Mouse (Mus musculus) left cerebral cortex, postnatal 14 days (tissue): ENCODE measurements at regions not wholly inside any gene's neighbourhood (a gene's known extent, or its start where the extent isn't known, plus 50 kb on each side); places are given as distances from the start of the nearest gene placed in this dataset.
A peak's percentile ranks its signal among the peaks of the same experiment; 100 is the strongest.

Experiments
- DNase-seq, 2 experiments: peaks; one replicate each; pipeline ENCODE4 v3.0.0; 2021 to 2022; ENCODE audit warnings: low spot score in 2 of 2, mixed read lengths in 1 of 2
- intact Hi-C: fragments of 180-260 bp; cut with DNase I; formaldehyde crosslinking; loops from one replicate; pipeline ENCODE4 v1.15.1; 2025

DNA sequence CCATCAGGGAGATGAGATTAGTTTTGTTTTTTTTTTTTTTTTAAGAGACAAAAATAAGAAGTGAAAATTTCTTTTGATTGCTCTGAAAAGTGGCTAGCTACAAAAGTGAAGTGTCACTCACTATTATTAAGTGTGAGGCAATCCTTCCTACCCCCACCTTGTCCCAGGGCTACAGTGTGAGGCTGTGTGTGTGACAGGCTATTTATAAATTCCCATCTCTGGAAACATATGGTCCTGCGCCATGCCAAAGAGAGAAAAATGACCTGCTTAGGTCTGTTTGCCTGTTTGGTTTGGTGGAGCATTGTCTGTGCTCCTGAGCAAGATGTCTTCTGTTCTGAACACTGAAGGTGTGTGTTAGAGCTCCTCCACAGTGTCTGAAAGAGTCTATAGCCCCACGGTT is 199.4 kb upstream of the Lpp start:
- no peak for DNase-seq
- intact Hi-C loops: no loop called here

DNA sequence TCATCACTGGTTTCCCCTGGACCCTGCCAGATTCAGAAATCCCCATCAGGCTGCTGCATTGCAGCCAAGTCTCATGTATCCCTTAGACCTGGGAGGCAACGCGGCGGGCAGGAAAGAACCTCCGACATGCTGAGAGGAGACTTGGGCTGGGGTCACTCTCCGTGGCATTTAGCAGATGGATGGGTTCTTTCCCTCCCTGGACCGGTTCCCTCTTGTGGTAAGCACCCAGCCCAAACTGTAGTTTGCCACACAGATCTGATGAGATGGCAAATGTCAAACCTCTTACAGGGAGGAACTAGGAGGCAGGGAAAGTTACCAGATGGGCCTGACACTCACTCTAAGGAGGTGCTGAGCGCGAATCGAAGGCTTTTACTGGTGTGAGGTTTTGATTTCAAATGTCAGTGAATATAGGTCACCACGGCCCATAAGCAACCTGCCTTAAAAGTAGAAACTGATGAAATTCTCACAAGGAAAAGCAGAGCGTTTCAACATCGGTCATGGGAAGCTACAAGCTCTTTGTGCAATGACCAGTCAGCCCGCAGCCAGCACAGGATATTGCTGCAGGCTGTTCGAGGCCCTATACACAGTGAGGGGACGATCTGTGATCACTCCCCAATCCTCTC is 199.9 kb upstream of the Lpp start:
- intact Hi-C loops: no loop called here
- no peak for DNase-seq

DNA sequence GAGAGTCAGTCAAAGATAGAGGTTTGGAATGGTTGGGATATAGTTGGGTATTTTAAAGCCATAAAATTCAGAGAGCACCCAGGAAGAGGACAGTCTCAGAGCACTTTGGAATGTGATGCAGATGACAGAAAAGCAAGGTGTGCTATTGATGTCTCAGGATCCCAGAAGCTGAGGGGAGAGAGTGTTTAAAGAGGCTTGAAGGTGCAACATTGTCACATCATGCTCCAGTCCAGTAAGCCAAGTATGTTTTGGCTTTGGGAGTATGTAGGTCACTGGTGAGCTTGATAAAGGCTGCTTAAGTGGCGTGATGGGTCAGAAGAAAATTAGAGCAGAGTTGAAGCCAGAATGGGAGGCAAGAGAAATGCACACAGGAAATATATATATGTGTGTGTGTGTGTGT is 201.3 kb upstream of the Lpp start:
- DNase-seq: no peak
- intact Hi-C loops: no loop called here

DNA sequence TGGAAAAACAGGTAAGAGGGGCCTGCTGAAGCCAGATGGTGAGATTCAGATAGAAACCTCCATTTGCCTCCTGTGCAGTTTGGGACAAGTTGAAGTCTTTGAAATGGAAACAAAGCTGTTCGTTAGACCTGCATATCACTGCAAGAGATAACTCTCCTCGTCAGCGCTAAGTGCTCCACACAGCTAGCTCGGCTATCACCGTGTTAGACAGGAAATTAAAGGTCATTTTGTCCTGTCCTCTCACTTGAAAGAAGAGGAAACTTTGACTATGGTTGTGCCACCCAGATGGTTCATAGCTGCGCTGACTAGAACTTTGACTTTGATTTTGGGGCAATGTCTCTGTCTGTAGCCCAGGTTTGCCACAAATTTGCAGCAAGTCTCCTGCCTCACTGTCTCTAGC is 198.5 kb upstream of the Bcl6 start:
- no peak for DNase-seq
- intact Hi-C loops: no loop called here

DNA sequence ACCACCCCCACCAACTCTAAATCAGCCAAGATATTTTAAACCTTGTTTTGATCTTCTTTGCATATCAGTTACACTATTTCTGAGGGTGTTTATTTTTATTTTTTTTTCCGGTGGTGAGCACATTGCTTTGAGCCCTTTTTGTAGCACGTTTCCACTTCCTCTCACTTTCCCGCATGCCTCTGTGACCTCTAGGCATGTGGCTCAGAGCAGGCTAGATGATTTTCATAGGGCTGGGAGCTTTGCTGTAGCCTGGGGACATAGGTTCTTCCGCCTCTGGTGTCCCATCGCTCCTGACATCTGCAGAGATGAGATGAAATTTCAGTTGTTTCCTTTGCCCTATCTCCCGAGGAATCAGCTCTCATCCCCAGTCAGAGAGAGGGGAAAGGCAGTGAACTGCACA is 197.3 kb upstream of the Bcl6 start:
- no peak for DNase-seq
- intact Hi-C loops: no loop called here

DNA sequence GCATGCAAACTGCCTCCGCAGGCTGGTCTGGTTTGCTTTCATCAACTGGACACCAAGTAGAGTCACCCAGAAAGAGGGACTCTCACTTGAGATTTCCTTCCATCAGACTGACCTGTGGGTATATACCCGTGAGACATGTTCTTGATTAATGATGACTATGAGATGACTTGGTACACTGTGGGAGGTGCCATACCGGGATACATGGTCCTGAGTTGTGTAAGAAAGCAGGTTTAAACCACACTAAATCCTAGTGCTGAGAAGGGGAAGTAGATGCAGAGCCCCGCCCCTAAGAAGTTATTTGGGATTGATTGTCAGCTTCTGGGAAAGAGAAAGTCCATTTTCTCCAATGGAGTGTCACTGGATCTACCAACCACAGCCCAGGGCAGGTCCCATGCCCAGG is 196.2 kb upstream of the Bcl6 start:
- intact Hi-C loops: no loop called here
- DNase-seq: no peak

DNA sequence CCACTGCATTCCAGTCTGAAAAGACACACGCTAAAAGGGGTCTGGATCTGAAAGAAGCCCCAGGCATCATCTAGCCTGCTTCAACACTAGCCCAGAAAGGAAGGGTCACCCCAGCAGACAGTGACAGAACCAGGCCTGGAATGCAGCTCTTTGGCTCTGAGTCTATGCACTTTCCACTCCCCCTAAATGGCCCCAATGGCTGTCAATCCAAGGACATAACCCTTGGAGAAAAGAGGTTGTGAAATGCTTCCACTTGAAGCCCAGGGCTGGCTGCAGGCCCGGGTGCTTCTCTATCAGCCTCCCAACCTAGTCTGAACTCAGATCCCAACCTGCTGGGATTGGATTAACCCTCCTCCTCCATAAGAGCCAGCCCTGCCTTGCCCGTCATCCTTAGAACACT is 194.6 kb upstream of the Bcl6 start:
- DNase-seq: no peak
- intact Hi-C loops: no loop called here

DNA sequence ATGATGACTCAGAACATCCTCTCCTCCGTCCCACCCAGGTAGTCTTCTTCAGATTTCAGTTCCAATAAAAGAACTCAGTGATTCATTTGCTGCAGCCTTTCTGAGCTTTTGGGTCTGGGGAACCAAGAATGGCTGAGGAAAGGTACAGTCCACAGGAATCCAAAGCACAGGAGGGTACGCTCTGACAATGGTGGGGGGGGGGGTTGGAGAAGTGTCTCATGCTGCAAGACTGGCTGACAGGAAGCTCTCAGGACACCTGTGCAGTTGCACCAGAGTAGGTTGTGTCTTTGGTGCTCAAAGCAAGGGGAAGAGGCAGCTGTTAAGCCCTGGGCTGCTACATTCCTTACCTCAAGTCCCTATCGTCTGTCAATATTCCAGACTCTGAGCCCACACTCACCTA is 192.7 kb upstream of the Bcl6 start:
- no peak for DNase-seq
- intact Hi-C loops: no loop called here

DNA sequence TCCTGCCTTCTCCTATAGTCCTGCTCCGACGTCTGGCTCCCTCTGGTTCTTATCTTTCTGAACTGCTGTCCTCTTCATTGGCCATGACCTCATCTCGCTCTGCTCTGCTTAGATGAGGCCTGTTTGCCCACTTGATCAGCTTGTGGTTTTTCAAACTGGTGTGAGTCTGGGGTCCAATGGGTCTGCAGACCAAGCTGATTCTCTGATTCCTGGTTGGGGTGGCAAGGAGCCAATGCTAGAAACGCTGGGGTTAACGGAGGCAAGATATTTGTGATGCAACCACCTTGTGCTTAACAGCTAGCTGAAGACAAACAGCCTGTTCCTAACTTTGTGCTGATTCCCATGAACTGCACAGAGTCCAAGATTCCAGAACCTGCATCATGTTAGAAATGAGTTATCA is 192.0 kb upstream of the Bcl6 start:
- intact Hi-C loops: no loop called here
- DNase-seq: no peak

DNA sequence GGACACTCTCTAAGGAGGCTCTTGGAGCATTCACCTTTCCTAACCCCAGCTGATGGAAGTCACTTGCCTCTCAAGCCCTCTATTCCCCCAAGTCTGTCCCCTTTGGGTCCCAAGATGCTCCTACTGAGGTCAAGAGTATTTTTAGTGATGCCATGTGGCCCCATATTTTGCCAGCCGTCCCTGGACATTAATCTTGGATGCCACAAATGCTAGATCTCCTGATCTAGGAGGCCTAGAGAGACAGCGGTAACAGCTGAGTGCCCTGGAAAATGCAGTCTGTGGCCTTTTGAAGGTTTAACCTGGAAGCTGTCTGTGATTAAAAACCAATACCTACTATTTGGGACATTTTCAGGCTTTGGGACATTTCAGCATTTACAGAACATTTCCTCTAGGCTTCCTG is 188.9 kb upstream of the Bcl6 start:
- intact Hi-C loops: no loop called here
- no peak for DNase-seq

DNA sequence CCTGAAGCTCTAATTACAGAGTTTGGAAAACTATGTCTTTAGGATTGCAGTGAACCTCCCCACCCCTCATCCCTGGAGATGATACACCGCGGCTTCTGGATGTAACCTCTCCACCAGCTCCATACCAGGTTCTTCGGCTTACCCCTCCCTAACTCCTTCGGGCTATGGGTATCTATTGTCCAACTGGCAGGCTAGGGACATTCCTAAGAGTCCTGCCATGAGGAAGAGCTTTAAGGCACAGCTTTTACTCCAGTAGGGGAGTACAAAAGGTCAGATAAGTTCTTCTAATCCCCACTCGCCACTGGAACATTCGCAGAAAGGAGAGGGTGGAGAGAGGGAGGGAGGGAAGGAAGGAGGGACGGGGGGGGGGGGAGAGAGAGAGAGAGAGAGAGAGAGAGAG is 188.5 kb upstream of the Bcl6 start:
- DNase-seq: no peak
- intact Hi-C loops: no loop called here

DNA sequence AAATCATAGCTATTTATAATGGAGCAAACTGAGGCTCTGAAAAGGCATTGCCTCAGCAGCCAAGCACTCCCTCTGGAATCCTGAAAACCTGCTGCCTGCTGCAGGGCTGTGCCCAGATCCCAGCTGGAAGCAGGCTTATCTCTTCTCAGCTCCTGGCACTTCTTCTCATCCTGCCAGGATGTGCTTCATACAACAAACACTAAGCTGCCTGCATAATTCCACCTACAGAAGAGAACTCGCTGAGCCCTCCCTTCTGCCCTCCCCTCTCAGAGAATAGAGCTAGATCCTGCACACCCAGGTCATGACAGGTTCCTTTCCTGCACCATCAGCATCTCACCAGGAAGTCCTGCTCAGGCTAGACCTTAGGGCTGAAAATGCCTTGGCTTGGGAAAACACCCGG is 187.4 kb upstream of the Bcl6 start:
- peak; percentile 42 to 60 for DNase-seq
- intact Hi-C loops: no loop called here

DNA sequence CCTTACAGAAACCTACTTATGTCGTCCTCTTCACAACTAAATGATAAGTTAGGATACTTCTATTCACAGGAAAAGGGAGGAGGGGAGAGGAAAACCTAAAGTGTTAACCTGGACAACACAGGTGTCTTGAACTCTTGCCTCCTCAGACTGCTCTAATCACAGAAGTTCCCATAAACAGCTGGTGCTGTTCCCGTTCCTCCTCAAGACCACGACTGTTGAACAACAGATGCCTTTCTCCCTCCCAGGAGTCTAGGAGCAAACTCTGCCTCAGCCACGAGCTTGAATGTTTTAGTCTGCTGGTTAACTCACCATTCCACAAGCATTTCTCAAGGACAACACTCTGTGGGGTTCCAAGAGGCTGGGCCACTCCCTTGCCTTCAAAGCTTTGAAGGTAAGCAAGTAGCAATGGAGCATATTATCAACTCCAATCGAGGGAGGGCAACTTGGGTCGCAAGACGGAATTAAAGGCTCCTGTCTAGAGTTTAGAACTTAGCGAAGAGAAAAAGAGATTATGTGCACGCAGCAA is 186.6 kb upstream of the Bcl6 start:
- intact Hi-C loops: no loop called here
- no peak for DNase-seq

DNA sequence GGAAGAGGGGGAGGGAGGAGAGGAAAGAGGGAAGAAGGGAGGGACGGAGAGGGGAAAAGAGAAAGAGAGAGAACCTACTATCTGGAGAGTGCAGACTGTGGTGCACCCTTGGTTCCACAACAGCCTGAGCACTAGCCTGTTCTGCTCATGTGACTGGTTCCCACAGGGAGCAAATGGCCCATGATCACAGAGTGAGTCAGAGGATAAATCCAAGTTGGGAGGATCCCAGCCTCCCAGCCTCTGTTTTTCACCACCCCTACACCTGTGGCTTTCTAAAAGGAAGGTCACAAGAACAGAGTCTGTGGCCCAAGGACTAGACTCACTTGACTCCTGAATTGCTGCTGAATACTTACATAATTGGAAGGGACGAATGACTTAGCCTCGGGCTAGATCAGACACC is 185.9 kb upstream of the Bcl6 start:
- no peak for DNase-seq
- intact Hi-C loops: no loop called here

DNA sequence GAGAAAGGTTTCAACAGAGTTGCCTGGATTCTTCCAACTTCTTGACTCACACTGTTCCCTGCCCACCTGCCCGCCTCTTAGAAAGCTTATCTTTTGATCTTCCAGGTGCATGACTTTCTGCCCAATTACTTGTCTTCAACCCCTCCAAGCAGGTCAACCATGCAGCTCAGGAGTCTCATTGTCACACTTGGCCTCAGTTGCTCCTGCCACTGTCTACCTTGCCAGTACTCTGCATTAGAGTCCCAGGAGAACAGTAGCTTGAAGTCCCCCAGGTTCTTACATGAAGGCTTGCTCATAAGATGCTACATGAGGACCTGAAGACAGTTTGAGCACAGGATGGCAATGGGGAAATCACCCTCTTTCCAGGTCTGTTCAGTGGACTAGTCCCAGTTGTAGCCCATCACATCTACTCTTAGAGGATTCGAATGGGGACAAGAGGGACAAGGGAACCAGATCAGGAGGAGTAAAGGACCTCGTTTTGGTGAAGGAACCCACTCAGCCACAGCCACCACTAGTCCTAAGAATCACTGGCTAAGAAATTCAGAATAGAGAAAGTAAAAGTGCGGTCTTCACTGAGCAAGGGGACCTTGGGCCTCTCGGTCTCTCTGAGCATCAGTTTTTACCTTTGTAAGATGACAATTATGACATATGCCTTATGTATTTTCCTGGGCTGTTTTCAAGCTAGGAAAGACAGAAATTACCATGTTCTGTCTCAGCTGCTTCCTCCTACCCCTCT is 185.3 kb upstream of the Bcl6 start:
- intact Hi-C loops: no loop called here
- no peak for DNase-seq

DNA sequence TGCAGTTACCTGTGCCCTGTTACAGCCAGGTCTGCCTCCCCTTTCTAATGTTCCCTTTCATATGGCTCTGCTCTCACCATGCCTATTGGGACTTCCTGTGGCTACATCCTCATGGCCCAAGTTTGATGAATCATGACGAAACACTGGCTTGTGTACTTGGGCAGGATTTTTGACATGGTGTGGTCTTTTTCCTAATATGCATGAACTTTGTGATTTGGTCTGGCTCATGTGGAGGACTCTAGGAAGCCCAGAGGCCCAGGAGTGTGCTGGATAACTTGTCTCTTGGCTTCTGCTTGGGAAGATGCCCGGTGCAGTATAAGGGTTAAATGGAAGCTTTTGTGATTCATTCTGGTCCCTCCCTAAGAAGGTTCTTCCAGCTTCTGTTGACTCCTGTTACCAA is 184.0 kb upstream of the Bcl6 start:
- intact Hi-C loops: no loop called here
- DNase-seq: no peak

DNA sequence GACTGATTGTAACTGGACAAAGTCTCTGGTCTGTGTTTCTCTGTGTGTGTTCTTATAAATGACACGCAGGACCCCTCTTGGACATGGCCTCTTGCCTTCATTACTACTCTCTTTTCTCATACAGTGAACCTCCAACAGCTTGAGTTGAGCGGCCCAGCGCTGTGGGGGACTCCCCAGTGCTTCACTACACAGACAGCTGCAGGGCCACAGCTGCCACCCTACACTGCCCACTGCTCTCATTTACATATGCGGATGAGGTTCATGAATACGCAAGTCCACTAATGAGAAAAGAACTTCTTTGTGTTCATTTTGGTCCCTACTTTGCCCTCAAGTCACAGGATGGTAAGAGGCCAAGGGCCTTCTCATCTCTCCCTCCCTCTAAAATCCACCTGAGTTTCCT is 183.4 kb upstream of the Bcl6 start:
- intact Hi-C loops: no loop called here
- DNase-seq: no peak

DNA sequence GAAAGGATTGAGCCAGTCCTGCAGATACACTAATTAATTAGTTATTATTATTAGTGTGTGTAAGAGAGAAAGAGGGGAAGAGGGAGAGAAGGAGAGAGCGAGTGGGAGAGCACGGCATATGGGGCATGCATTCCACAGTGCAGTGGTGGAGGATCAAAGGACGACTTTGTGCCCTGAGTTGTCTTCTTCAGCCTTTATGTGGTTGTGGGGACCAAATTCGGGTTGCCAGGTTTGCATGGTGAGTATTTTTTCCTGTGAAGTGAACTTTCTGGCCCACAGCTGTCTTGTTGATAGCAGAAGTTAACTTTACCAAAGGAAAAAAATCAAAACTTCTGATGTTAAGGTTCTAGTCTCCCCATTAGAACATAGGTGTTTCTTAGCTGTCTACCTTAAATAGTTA is 182.5 kb upstream of the Bcl6 start:
- no peak for DNase-seq
- intact Hi-C loops: no loop called here

DNA sequence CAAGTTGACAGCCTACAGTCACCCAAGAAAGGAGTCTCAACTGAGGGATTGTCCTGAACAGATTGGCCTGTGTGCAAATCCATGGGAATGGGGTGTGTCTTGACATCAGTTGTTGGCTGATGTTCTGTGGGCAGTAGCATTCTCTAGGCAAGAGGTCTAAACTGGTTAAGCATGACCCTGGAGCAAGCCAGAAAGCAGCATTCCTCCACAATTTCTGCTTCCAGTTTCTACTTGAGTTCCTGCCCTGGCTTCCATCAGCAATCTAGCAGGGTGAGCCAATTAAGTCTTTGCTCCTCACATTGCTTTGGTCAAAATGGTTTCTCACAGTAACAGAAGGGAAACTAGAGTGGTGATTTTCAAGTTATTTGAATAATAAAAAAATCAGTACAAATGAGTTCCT is 177.8 kb upstream of the Bcl6 start:
- no peak for DNase-seq
- intact Hi-C loops: no loop called here

DNA sequence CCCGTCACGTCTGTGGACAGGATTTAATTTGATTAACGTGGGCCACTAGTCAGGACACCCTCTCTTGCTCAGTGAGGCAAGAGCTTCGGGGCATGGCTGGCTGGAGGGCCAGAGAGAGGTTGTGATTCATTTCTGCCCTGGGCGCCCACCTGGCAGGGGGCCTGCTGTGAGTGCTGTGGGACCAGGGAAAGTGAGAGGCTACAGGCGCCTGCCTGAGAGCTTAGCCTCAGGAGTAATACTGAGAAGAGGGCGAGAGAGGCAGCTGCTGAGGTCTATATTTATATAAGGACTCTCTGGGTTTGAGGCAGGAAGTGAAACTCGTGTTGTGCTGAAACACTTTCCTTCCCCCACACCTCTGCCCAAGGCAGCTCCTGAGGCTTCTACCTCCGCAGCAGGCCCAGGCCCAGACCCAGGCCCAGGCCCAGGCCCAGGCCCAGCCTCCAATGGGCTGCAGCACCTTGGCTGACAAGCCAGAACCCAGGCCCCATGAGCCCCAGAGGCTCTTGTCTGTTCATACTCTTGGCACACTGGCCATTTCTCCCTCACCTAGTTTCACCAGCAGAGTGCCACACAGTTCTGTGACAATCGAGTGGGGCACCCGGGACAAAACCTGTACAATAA is 176.9 kb upstream of the Bcl6 start:
- peak in 1 of 2 experiments; percentile 14 for DNase-seq
- intact Hi-C loops: no loop called here

DNA sequence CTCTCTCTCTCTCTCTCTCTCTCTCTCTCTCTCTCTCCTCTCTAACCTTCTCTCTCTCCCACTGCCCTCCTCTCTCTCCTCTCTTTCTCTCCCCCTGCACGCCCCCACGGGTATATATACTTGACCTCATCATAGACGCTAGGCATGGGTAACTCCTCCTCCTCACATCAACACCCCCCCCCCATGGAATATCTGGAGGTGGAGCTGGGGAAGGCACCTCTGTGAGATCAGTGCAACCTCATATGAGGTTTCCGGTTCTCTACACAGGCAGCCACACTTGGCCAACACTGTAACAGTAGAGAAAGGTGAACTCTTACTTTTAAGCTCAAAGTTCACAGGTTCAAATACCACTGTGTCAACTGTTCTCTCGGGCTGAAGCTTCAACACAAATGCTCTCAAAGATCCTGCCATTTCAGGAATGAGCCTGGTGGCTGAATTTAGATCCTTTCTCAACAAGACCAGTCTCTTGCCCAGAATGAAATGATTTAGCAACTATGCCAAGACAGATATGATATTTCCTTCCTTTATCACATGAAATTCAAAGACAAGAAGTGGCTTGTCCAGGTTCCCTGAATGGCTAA is 172.1 kb upstream of the Bcl6 start:
- intact Hi-C loops: no loop called here
- no peak for DNase-seq
